Comparison of ENCODE assay signal across 22 mouse cellular contexts in the genomic region with DNA sequence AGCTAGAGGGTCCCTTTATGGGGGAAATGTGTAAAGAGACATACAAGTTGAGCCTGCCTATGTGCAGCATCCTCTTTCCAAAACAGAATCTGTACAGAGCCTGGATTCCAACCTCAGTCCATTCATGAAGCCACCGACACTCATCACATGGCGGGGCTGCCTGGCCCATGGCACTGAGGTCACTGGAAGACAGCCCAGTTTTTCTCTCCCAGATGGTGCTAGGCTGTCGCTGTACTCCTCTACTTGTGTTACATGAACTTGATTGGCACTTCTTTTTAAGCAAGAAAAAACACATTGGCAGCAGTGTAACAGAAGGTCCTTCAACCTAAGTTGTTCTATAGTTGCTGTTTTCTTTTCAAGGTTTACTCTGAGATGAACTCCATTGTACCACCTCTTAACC.
DNase-seq lines count a peak whose midpoint lies in the region; ATAC-seq lines count a peak whose summit lies in the region.
"Had no signal": no experiment of that assay in that cellular context is flagged by ENCODE, and none has a peak within 500 bp of the region (broad histone marks: within the 10 kb centered on the region; RNA-seq: fewer than 3 reads in every experiment).

No protein-coding gene starts in this region.

- no peak overlapping the region for H3K9ac ChIP-seq in forebrain, embryonic 15.5 days (replicated peaks)
- H3K9ac ChIP-seq in forebrain, embryonic 16.5 days (replicated peaks; ENCODE audit: low read depth, low read length), result no peak overlapping the region
- H3K9ac ChIP-seq: hindbrain, embryonic 15.5 days had no signal

- no peak overlapping the region for H3K27ac ChIP-seq in forebrain, embryonic 15.5 days (replicated peaks)
- H3K27ac ChIP-seq in forebrain, embryonic 10.5 days, result no peak overlapping the region
- no peak overlapping the region for H3K27ac ChIP-seq in forebrain, embryonic 16.5 days (ENCODE audit: low read length)
- H3K27ac ChIP-seq: embryonic facial prominence, embryonic 10.5 days; hindbrain, embryonic 15.5 days; kidney, postnatal 0 days; layer of hippocampus, adult 2 months had no signal

- H3K9me3 ChIP-seq in forebrain, embryonic 15.5 days, result no peaks in the 10 kb centered on the region
- no peaks in the 10 kb centered on the region for H3K9me3 ChIP-seq in forebrain, embryonic 10.5 days
- no peaks in the 10 kb centered on the region for H3K9me3 ChIP-seq in forebrain, embryonic 16.5 days (ENCODE audit: control insufficient read depth, low read length)
- H3K9me3 ChIP-seq: embryonic facial prominence, embryonic 10.5 days; hindbrain, embryonic 15.5 days had no signal

- ATAC-seq in forebrain, embryonic 15.5 days (replicated peaks), result peak; percentile 83
- peak; percentile 79 for ATAC-seq in forebrain, embryonic 16.5 days
- ATAC-seq: intestine, postnatal 0 days; midbrain, embryonic 16.5 days had no signal

- WGBS in forebrain, embryonic 15.5 days, result 45% methylated on average over 3 of the region's 3 CpGs
- WGBS in forebrain, embryonic 10.5 days, result 90% methylated on average over 3 of the region's 3 CpGs
- WGBS in forebrain, embryonic 16.5 days, result 29% methylated on average over 3 of the region's 3 CpGs

- DNase-seq in forebrain, embryonic 10.5 days (ENCODE audit: extremely low spot score, low spot score), result no peak
- DNase-seq in adipocyte (ENCODE audit: low spot score), result peak; percentile 14
- peak; percentile 61 for DNase-seq in cerebellum, adult 8-10 months
- no peak for DNase-seq in frontal cortex, postnatal 25 days (ENCODE audit: low spot score in 2 of 2)
- DNase-seq in layer of hippocampus, postnatal 25 days (ENCODE audit: extremely low spot score in 1 of 2, low spot score in 1 of 2), result no peak
- DNase-seq: adrenal gland, adult 2 months; B cell, adult 2 months; gastrocnemius, postnatal 10 days; heart, adult 18-20 months; heart, postnatal 36 days; lung, adult 18-20 months; lung, postnatal 14 days; right cerebral cortex, postnatal 25 days had no signal

- H3K27me3 ChIP-seq in forebrain, embryonic 15.5 days, result no peaks in the 10 kb centered on the region
- no peaks in the 10 kb centered on the region for H3K27me3 ChIP-seq in forebrain, embryonic 10.5 days (ENCODE audit: poor library complexity, severe bottlenecking)
- H3K27me3 ChIP-seq in forebrain, embryonic 16.5 days (replicated peaks; ENCODE audit: control insufficient read depth, insufficient read depth, low read length), result no peaks in the 10 kb centered on the region
- H3K27me3 ChIP-seq: hindbrain, embryonic 15.5 days had no signal

- H3K4me2 ChIP-seq in forebrain, embryonic 15.5 days (replicated peaks), result no peak overlapping the region
- H3K4me2 ChIP-seq in forebrain, embryonic 16.5 days (ENCODE audit: low read length), result no peak overlapping the region
- H3K4me2 ChIP-seq: hindbrain, embryonic 15.5 days; liver, embryonic 11.5 days had no signal

- H3K4me3 ChIP-seq in forebrain, embryonic 15.5 days, result no peak overlapping the region
- H3K4me3 ChIP-seq in forebrain, embryonic 10.5 days, result no peak overlapping the region
- no peak overlapping the region for H3K4me3 ChIP-seq in forebrain, embryonic 16.5 days (replicated peaks; ENCODE audit: low read length)
- H3K4me3 ChIP-seq: embryonic facial prominence, embryonic 10.5 days; hindbrain, embryonic 15.5 days; layer of hippocampus, adult 2 months had no signal

- H3K36me3 ChIP-seq in forebrain, embryonic 15.5 days, result no peaks in the 10 kb centered on the region
- no peaks in the 10 kb centered on the region for H3K36me3 ChIP-seq in forebrain, embryonic 10.5 days (replicated peaks)
- no peaks in the 10 kb centered on the region for H3K36me3 ChIP-seq in forebrain, embryonic 16.5 days (ENCODE audit: control insufficient read depth, insufficient read depth)
- H3K36me3 ChIP-seq: embryonic facial prominence, embryonic 10.5 days; hindbrain, embryonic 15.5 days had no signal

- H3K4me1 ChIP-seq in forebrain, embryonic 15.5 days, result no peaks in the 10 kb centered on the region
- H3K4me1 ChIP-seq in forebrain, embryonic 10.5 days, result no peaks in the 10 kb centered on the region
- no peaks in the 10 kb centered on the region for H3K4me1 ChIP-seq in forebrain, embryonic 16.5 days (replicated peaks; ENCODE audit: control insufficient read depth, insufficient read depth, low read length)
- H3K4me1 ChIP-seq: embryonic facial prominence, embryonic 10.5 days; hindbrain, embryonic 15.5 days had no signal

Comparison
In these comparisons a context has a peak if more than half of its experiments do, and no peak if none do; other contexts are left out.
1. DNase-seq: peak in adipocyte (single experiment) and cerebellum, adult 8-10 months (single experiment); none in forebrain, embryonic 10.5 days (single experiment), frontal cortex, postnatal 25 days (0 of 2) and layer of hippocampus, postnatal 25 days (0 of 2).